Mouse (Mus musculus) forebrain, embryonic 14.5 days (tissue): Measurements from ENCODE around the gene Akirin1. TPM values are rescaled to one million over a fixed set of nuclear protein-coding genes. Genes with fewer than 3 reads are reported as not detected.

Experiments used
- ATAC-seq: fragments of 200-750 bp; cut with Nextera tagmentation; 2 replicates; pipeline ENCODE4 v1.8.0; 2017; ENCODE audit warnings: mild to moderate bottlenecking, moderate library complexity
- DNase-seq: peaks from one replicate; pipeline ENCODE4 v3.0.0-alpha.2; 2015; ENCODE audit warnings: low spot score
- H3K27ac ChIP-seq: fragments of 300-500 bp; sonication (generic); 2 replicates; pipeline ENCODE4 v1.5.1; 2014; ENCODE audit warnings: low read depth, mild to moderate bottlenecking, control low read depth, low read length, moderate library complexity
- H3K27me3 ChIP-seq: fragments of 300-500 bp; sonication (generic); replicated peaks from 2 replicates; pipeline ENCODE4 v1.6.1; 2014; ENCODE audit warnings: low read length, control low read depth, mixed read lengths; ENCODE audit not compliant: control insufficient read depth, insufficient read depth
- H3K36me3 ChIP-seq: fragments of 300-500 bp; sonication (generic); 2 replicates; pipeline ENCODE4 v1.6.1; 2014; ENCODE audit warnings: low read length, control low read depth; ENCODE audit not compliant: control insufficient read depth, insufficient read depth
- H3K4me1 ChIP-seq: fragments of 300-500 bp; sonication (generic); 2 replicates; pipeline ENCODE4 v1.6.1; 2014; ENCODE audit warnings: antibody characterized with exemption, low read length, control low read depth; ENCODE audit not compliant: control insufficient read depth, insufficient read depth
- H3K4me2 ChIP-seq: fragments of 300-500 bp; sonication (generic); 2 replicates; pipeline ENCODE4 v1.6.1; 2014; ENCODE audit warnings: mild to moderate bottlenecking, control low read depth, low read length
- H3K4me3 ChIP-seq: fragments of 300-500 bp; sonication (generic); 2 replicates; pipeline ENCODE4 v1.5.1; 2014; ENCODE audit warnings: low read depth, low read length, control low read depth
- H3K9ac ChIP-seq: fragments of 300-500 bp; sonication (generic); 2 replicates; pipeline ENCODE4 v1.6.1; 2014; ENCODE audit warnings: mild to moderate bottlenecking, low read length, control low read depth, moderate library complexity
- H3K9me3 ChIP-seq: fragments of 300-500 bp; sonication (generic); replicated peaks from 2 replicates; pipeline ENCODE4 v1.6.1; 2016; ENCODE audit warnings: low read length, control low read depth, mixed read lengths; ENCODE audit not compliant: control insufficient read depth
- WGBS: fragments of 180-500 bp; shearing (Covaris S2); extraction: QIAGEN DNeasy Blood & Tissue Kit; methylation state at CpG from one replicate; pipeline ENCODE4 v1.1.7; 2014; 5-methylcytosine and 5-hydroxymethylcytosine counted together
- polyA plus RNA-seq: library from polyadenylated mRNA; unstranded; fragments of >200 nt; fragmentation: Nextera tagmentation; extraction: Ambion mirVana; gene quantifications from 2 replicates; pipeline ENCODE4 v1.2.1, GENCODE M21; 2014

The Akirin1 gene
- polyA plus RNA-seq, 1 experiment from 2014 or later, result 81.8 TPM

- WGBS, result 94% methylated on average over 9 of the region's 9 CpGs
- no peaks in the 10 kb centered on the region for H3K9me3 ChIP-seq
- no peak for ATAC-seq
Observed at GRCm38 (mm10) chr4:123733532-123733931, 16.6 kb downstream of the Akirin1 start.

GRCm38 (mm10) chr4:123732921-123733320 lies 17.2 kb downstream of the Akirin1 start:
- DNase-seq, result no peak
- Histone ChIP-seq H3K4me3 (no peak overlapping the region), H3K36me3 (peaks cover 40% of the 10 kb centered on the region), H3K9me3 (no peaks in the 10 kb centered on the region), H3K27me3 (no peaks in the 10 kb centered on the region), H3K4me2 (no peak overlapping the region), H3K4me1 (no peaks in the 10 kb centered on the region), H3K27ac (no peak overlapping the region), H3K9ac (no peak overlapping the region)
- 90% methylated on average over 2 of the region's 2 CpGs for WGBS
- ATAC-seq, result no peak

More at GRCm38 (mm10) chr4:123733532-123733931, 16.6 kb downstream of the Akirin1 start:
- DNase-seq, result no peak
- Histone ChIP-seq H3K9ac (no peak overlapping the region), H3K4me2 (no peak overlapping the region), H3K4me1 (no peaks in the 10 kb centered on the region), H3K27me3 (no peaks in the 10 kb centered on the region), H3K4me3 (no peak overlapping the region), H3K36me3 (peaks cover 46% of the 10 kb centered on the region), H3K27ac (no peak overlapping the region)

GRCm38 (mm10) chr4:123732163-123732910 lies 17.8 kb downstream of the Akirin1 start:
- ATAC-seq (no peak), DNase-seq (no peak)
- peaks cover 35% of the 10 kb centered on the region for H3K36me3 ChIP-seq
- WGBS, result 92% methylated on average over 4 of the region's 4 CpGs
- H3K9ac ChIP-seq, result no peak overlapping the region
- H3K27ac ChIP-seq, result no peak overlapping the region
- H3K9me3 ChIP-seq, result no peaks in the 10 kb centered on the region
- no peaks in the 10 kb centered on the region for H3K27me3 ChIP-seq
- H3K4me1 ChIP-seq, result no peaks in the 10 kb centered on the region
- no peak overlapping the region for H3K4me3 ChIP-seq
- no peak overlapping the region for H3K4me2 ChIP-seq

- peaks cover 3% of the 10 kb centered on the region; the same call in 1 of the 2 replicates for H3K4me1 ChIP-seq
- H3K27ac ChIP-seq, result no peak overlapping the region
- H3K27me3 ChIP-seq, result no peaks in the 10 kb centered on the region
- H3K9ac ChIP-seq, result no peak overlapping the region
- ATAC-seq, result no peak
- no peak for DNase-seq
- WGBS, result 89% methylated on average over 4 of the region's 4 CpGs
- H3K4me3 ChIP-seq, result no peak overlapping the region
- no peaks in the 10 kb centered on the region for H3K36me3 ChIP-seq
- no peak overlapping the region for H3K4me2 ChIP-seq
- no peaks in the 10 kb centered on the region for H3K9me3 ChIP-seq
Observed at GRCm38 (mm10) chr4:123721761-123722160, 28.4 kb downstream of the Akirin1 start.

GRCm38 (mm10) chr4:123718434-123718780 lies 31.7 kb downstream of the Akirin1 start:
- no peak for DNase-seq
- WGBS, result 32% methylated on average over 7 of the region's 7 CpGs
- H3K9ac ChIP-seq, result peak overlapping the region; percentile 90
- ATAC-seq, result peak; percentile 35; the same call in 1 of the 2 replicates
- H3K4me1 ChIP-seq, result peaks cover 3% of the 10 kb centered on the region; the same call in 1 of the 2 replicates
- no peak overlapping the region for H3K27ac ChIP-seq
- peak overlapping the region; percentile 76 for H3K4me3 ChIP-seq
- H3K4me2 ChIP-seq, result peak overlapping the region; percentile 68
- H3K36me3 ChIP-seq, result peaks cover 21% of the 10 kb centered on the region
- no peaks in the 10 kb centered on the region for H3K9me3 ChIP-seq
- no peaks in the 10 kb centered on the region for H3K27me3 ChIP-seq

GRCm38 (mm10) chr4:123717574-123718433 lies 32.3 kb downstream of the Akirin1 start, which contains the start of gene Ndufs5:
Ndufs5 (minus strand) TSS chr4:123718202.
- H3K9ac ChIP-seq, result peak within 1 kb of the TSS; percentile 90
- peak within 1 kb of the TSS; percentile 68 for H3K4me2 ChIP-seq
- H3K4me3 ChIP-seq, result peak within 1 kb of the TSS; percentile 76
- H3K9me3 ChIP-seq, result no peaks in the 10 kb centered on the region
- WGBS, result under 1% methylated on average over 40 of the region's 40 CpGs
- DNase-seq, result peak; percentile 98
- peak; percentile 98 for ATAC-seq
- peaks cover 3% of the 10 kb centered on the region; the same call in 1 of the 2 replicates for H3K4me1 ChIP-seq
- peaks cover 23% of the 10 kb centered on the region for H3K36me3 ChIP-seq
- no peaks in the 10 kb centered on the region for H3K27me3 ChIP-seq
- 0 out of 2 replicates have a peak within 1 kb of the TSS, but pooled peaks have one; percentile 63 for H3K27ac ChIP-seq

- no peak for ATAC-seq
- Histone ChIP-seq H3K27ac (no peak overlapping the region), H3K36me3 (peaks cover 25% of the 10 kb centered on the region), H3K9ac (no peak overlapping the region), H3K4me2 (no peak overlapping the region), H3K27me3 (no peaks in the 10 kb centered on the region), H3K4me1 (peaks cover 3% of the 10 kb centered on the region; the same call in 1 of the 2 replicates), H3K9me3 (no peaks in the 10 kb centered on the region), H3K4me3 (no peak overlapping the region)
- 88% methylated on average over 1 of the region's 3 CpGs for WGBS
- no peak for DNase-seq
Observed at GRCm38 (mm10) chr4:123712431-123712830, 37.7 kb downstream of the Akirin1 start.

GRCm38 (mm10) chr4:123707340-123707739 lies 42.8 kb downstream of the Akirin1 start:
- Histone ChIP-seq H3K4me2 (no peak overlapping the region), H3K27me3 (no peaks in the 10 kb centered on the region), H3K4me3 (no peak overlapping the region), H3K9ac (no peak overlapping the region), H3K9me3 (no peaks in the 10 kb centered on the region), H3K4me1 (no peaks in the 10 kb centered on the region), H3K27ac (no peak overlapping the region), H3K36me3 (no peaks in the 10 kb centered on the region)
- WGBS, result 93% methylated on average over 5 of the region's 5 CpGs
- ATAC-seq (no peak), DNase-seq (no peak)
